Mouse (Mus musculus): ENCODE measurements around the gene Prkn. TPM values are rescaled to one million over a fixed set of nuclear protein-coding genes. Genes with fewer than 3 reads are reported as not detected.
A peak's percentile ranks its signal among the peaks of the same experiment; 100 is the strongest.

The Prkn gene
- polyA plus RNA-seq, 1 experiment from 2014 or later, result 2.8 TPM

GRCm38 (mm10) chr17:11618886-11619590 is 778.9 kb downstream of the Prkn start:
- H3K9ac ChIP-seq (replicated peaks; ENCODE audit: low read depth), result no peak overlapping the region
- WGBS, result 81% methylated on average over 8 of the region's 8 CpGs
- DNase-seq (ENCODE audit: low spot score), result no peak
- H3K4me3 ChIP-seq (ENCODE audit: low read depth, low read length), result no peak overlapping the region
- H3K27me3 ChIP-seq (replicated peaks; ENCODE audit: insufficient read depth, low read length), result no peaks in the 10 kb centered on the region
- no peaks in the 10 kb centered on the region for H3K4me1 ChIP-seq (ENCODE audit: insufficient read depth, low read depth, low read length)
- H3K27ac ChIP-seq (ENCODE audit: low read length), result no peak overlapping the region
- TF ChIP-seq CTCF (IDR thresholded peaks at IDR 0.05) (no peak), EP300 (IDR thresholded peaks at IDR 0.05) (no peak)
- H3K9me3 ChIP-seq (ENCODE audit: low read length), result no peaks in the 10 kb centered on the region
- ATAC-seq, result no peak
- no peak overlapping the region for H3K4me2 ChIP-seq (replicated peaks; ENCODE audit: low read depth, low read length)
- H3K36me3 ChIP-seq (ENCODE audit: insufficient read depth, low read length), result no peaks in the 10 kb centered on the region

- 53% methylated on average over 3 of the region's 3 CpGs for WGBS
- H3K36me3 ChIP-seq (ENCODE audit: insufficient read depth, low read length), result no peaks in the 10 kb centered on the region
- no peaks in the 10 kb centered on the region for H3K9me3 ChIP-seq (ENCODE audit: low read length)
- no peak overlapping the region for H3K4me3 ChIP-seq (ENCODE audit: low read depth, low read length)
- DNase-seq (ENCODE audit: low spot score), result no peak
- ATAC-seq, result no peak
- H3K9ac ChIP-seq (replicated peaks; ENCODE audit: low read depth), result no peak overlapping the region
- TF ChIP-seq EP300 (IDR thresholded peaks at IDR 0.05) (no peak), CTCF (IDR thresholded peaks at IDR 0.05) (no peak)
- H3K27ac ChIP-seq (ENCODE audit: low read length), result no peak overlapping the region
- no peak overlapping the region for H3K4me2 ChIP-seq (replicated peaks; ENCODE audit: low read depth, low read length)
- H3K27me3 ChIP-seq (replicated peaks; ENCODE audit: insufficient read depth, low read length), result no peaks in the 10 kb centered on the region
- no peaks in the 10 kb centered on the region for H3K4me1 ChIP-seq (ENCODE audit: insufficient read depth, low read depth, low read length)
Observed at GRCm38 (mm10) chr17:11620770-11621169, 780.6 kb downstream of the Prkn start.

GRCm38 (mm10) chr17:11621492-11621891 is 781.3 kb downstream of the Prkn start:
- Histone ChIP-seq H3K9ac (replicated peaks; ENCODE audit: low read depth) (no peak overlapping the region), H3K4me1 (ENCODE audit: insufficient read depth, low read depth, low read length) (no peaks in the 10 kb centered on the region), H3K27me3 (replicated peaks; ENCODE audit: insufficient read depth, low read length) (no peaks in the 10 kb centered on the region), H3K4me3 (ENCODE audit: low read depth, low read length) (no peak overlapping the region), H3K27ac (ENCODE audit: low read length) (no peak overlapping the region), H3K36me3 (ENCODE audit: insufficient read depth, low read length) (no peaks in the 10 kb centered on the region), H3K9me3 (ENCODE audit: low read length) (no peaks in the 10 kb centered on the region), H3K4me2 (replicated peaks; ENCODE audit: low read depth, low read length) (no peak overlapping the region)
- DNase-seq (ENCODE audit: low spot score), result peak; percentile 17
- ATAC-seq, result no peak
- TF ChIP-seq CTCF (IDR thresholded peaks at IDR 0.05), result peak; percentile 68
- TF ChIP-seq EP300 (IDR thresholded peaks at IDR 0.05), result no peak
- 53% methylated on average over 3 of the region's 3 CpGs for WGBS

- Histone ChIP-seq H3K27me3 (replicated peaks; ENCODE audit: insufficient read depth, low read length) (no peaks in the 10 kb centered on the region), H3K9ac (replicated peaks; ENCODE audit: low read depth) (no peak overlapping the region), H3K4me3 (ENCODE audit: low read depth, low read length) (no peak overlapping the region), H3K4me1 (ENCODE audit: insufficient read depth, low read depth, low read length) (no peaks in the 10 kb centered on the region), H3K27ac (ENCODE audit: low read length) (no peak overlapping the region), H3K36me3 (ENCODE audit: insufficient read depth, low read length) (no peaks in the 10 kb centered on the region), H3K4me2 (replicated peaks; ENCODE audit: low read depth, low read length) (no peak overlapping the region), H3K9me3 (ENCODE audit: low read length) (no peaks in the 10 kb centered on the region)
- WGBS, result 70% methylated on average over 3 of the region's 3 CpGs
- TF ChIP-seq CTCF (IDR thresholded peaks at IDR 0.05) (no peak), EP300 (IDR thresholded peaks at IDR 0.05) (no peak)
- ATAC-seq (no peak), DNase-seq (ENCODE audit: low spot score) (no peak)
Observed at GRCm38 (mm10) chr17:11626306-11626705, 786.1 kb downstream of the Prkn start.

GRCm38 (mm10) chr17:11635121-11635520 is 794.9 kb downstream of the Prkn start:
- Histone ChIP-seq H3K36me3 (ENCODE audit: insufficient read depth, low read length) (no peaks in the 10 kb centered on the region), H3K4me1 (ENCODE audit: insufficient read depth, low read depth, low read length) (no peaks in the 10 kb centered on the region), H3K9ac (replicated peaks; ENCODE audit: low read depth) (no peak overlapping the region), H3K27ac (ENCODE audit: low read length) (no peak overlapping the region), H3K27me3 (replicated peaks; ENCODE audit: insufficient read depth, low read length) (no peaks in the 10 kb centered on the region), H3K4me2 (replicated peaks; ENCODE audit: low read depth, low read length) (no peak overlapping the region), H3K9me3 (ENCODE audit: low read length) (no peaks in the 10 kb centered on the region), H3K4me3 (ENCODE audit: low read depth, low read length) (no peak overlapping the region)
- 91% methylated on average over 11 of the region's 11 CpGs for WGBS
- no peak for TF ChIP-seq EP300 (IDR thresholded peaks at IDR 0.05)
- no peak for TF ChIP-seq CTCF (IDR thresholded peaks at IDR 0.05)
- DNase-seq (ENCODE audit: low spot score) (no peak), ATAC-seq (no peak)

- no peak overlapping the region for H3K4me3 ChIP-seq (ENCODE audit: low read depth, low read length)
- no peaks in the 10 kb centered on the region for H3K9me3 ChIP-seq (ENCODE audit: low read length)
- ATAC-seq, result no peak
- H3K9ac ChIP-seq (replicated peaks; ENCODE audit: low read depth), result no peak overlapping the region
- H3K27me3 ChIP-seq (replicated peaks; ENCODE audit: insufficient read depth, low read length), result no peaks in the 10 kb centered on the region
- no peak overlapping the region for H3K4me2 ChIP-seq (replicated peaks; ENCODE audit: low read depth, low read length)
- H3K27ac ChIP-seq (ENCODE audit: low read length), result no peak overlapping the region
- H3K4me1 ChIP-seq (ENCODE audit: insufficient read depth, low read depth, low read length), result no peaks in the 10 kb centered on the region
- TF ChIP-seq CTCF (IDR thresholded peaks at IDR 0.05) (no peak), EP300 (IDR thresholded peaks at IDR 0.05) (no peak)
- no peak for DNase-seq (ENCODE audit: low spot score)
- H3K36me3 ChIP-seq (ENCODE audit: insufficient read depth, low read length), result no peaks in the 10 kb centered on the region
- WGBS, result 53% methylated on average over 10 of the region's 10 CpGs
Observed at GRCm38 (mm10) chr17:11637642-11638041, 797.5 kb downstream of the Prkn start.

Measured in lung, postnatal 0 days (tissue).